Mouse (Mus musculus) central nervous system, embryonic 14 days (tissue): Measurements from ENCODE around the gene Gm21767. TPM values are rescaled to one million over a fixed set of nuclear protein-coding genes. Genes with fewer than 3 reads are reported as not detected.

Experiments used
- polyA plus RNA-seq: library from polyadenylated mRNA; depleted of rRNA; stranded (reverse); fragments of >200 nt; gene quantifications from 2 replicates; pipeline ENCODE4 v1.2.3, GENCODE M21; 2012; rRNA removed

The Gm21767 gene
- polyA plus RNA-seq, result not detected in 2 replicates

GRCm38 (mm10) chrY:13941438-13941837 is at the start of gene Gm21767:
Gm21767 (plus strand) TSS chrY:13941738.

